Mouse (Mus musculus): ENCODE measurements at regions not wholly inside any gene's neighbourhood (a gene's known extent, or its start where the extent isn't known, plus 50 kb on each side); places are given as distances from the start of the nearest gene placed in this dataset.

DNA sequence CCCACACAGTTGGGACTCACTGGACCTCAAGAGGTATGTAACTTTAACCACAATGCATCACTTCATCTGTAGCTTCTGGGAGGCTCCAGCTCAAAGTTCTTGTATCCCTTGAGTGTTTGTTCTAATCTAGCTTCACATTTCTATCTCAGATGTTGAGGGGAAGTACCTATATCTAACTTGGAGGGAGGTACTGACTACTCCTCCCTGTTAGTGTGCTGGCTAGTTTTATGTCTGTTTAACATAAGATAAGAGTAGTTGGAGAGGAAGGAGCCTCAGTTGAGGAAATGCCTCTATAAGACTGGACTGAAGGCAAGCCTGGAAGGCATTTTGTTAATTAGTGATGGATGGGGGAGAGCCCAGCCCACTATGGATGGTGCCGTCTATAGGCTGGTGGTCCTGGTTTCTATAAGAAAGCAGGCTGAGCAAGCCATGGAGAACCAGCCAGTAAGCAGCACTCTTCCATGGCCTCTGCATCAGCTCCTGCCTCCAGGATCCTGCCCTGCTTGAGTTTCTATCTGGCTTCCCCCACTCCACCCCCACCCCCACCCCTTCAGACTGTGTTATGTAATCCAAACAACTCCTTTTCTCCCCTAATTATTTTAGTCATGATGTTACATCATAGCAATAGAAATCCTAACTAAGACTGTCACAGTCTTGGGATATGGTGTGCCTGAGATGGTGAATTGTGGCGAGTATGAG is 135.7 kb upstream of the 4930535I16Rik start:
- no peak for DNase-seq

DNA sequence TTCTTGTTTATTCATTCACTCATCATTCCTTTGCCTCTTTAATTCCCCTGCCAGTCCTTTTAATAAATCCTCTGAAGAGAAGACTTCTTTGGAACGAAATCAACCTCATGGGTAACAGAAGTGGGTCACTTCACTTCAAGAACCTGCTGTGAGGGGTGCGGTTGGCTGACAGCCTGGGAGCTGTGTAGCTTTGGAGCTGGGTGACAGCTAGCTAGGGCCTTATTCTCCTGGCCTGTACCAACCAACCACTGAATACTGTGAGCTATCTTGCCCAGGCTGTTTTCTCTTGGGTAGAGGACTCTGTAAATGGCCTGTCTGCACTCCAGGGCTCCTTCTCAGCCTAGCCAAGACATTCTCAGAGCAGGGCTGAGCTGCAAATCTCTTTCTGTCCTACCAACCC is 134.6 kb upstream of the 4930535I16Rik start:
- DNase-seq = no peak

DNA sequence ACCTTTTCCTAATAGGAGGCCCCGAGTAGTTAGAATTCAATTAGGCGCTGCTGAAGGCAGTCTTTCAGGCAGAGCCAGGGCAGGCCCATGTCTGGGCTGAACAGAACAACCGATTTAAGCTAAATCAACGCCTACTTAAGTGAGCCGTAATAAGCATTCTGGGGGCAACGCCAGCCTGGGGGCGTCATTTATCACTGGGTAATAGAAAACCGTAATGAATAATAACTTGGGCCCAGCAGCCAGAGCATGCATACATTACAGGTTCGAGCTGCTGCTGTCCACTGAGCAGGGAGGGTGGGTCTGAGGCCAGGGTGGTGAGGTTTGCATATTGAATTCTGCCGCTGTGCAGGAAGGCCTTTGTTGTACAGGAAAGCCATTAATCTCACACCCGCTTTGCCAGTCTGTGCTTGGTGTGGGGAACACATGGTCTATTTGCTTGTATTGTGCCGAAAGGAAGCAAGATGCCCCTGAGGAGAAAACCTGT is 130.6 kb upstream of the 4930535I16Rik start:
- DNase-seq = no peak

DNA sequence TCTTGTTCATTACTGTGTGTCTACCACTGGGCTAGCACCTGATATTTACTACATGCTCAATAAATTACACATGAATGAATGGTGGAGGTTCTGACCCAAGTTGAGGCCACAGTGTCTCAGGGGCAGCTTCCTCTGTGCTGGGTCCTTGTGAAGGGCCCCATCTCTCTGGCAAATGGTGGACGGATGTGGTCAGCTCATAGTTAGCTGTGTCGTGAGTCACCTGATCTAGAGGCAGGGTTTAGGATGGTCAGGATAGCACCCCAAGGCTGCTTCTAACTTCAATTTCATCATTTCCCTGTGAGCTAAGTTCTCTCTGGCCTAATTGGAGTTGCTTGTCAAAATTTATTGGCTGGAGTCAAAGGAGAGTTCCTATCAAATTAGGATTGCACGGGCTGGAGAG is 130.1 kb upstream of the 4930535I16Rik start:
- no peak for DNase-seq

DNA sequence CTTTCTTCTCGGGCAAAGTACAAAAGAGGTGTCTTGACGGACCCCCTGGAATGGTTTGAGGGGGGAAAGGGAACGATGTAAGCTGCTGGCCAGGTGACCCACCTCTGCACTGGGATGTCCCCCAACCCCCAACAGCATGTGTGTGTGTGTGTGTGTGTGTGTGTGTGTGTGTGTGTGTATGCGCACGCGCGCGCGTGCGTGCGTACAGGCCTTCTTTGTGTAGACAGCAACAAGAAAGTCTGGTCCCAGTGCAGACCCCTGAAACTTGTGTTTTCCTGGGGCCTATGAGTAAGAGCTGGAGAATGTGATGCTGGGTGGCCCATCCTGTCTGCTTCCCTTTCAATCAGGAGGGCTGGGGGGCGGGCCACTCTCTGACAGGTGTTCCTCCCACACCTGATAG is 118.7 kb upstream of the 4930535I16Rik start:
- DNase-seq = no peak

DNA sequence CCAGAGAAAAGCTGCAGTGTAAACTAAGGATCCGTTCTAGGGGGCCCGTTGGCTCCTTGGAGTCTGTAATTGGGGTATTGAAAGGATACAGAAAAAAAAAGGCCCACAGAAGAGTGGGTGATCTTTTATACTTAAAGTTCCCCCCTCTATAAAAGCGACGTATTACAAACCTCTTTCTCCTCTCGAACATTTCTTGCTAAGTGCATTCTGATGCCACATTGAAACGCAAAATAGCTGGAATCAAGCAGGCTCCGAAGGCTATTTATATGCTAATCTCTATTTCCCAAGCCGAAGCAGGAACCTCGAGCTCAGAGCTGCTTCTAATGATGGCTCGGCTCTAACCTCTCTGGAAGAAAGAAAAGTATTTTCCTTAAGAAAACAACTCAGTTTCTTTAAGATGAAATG is 117.8 kb upstream of the 4930535I16Rik start:
- no peak for DNase-seq

DNA sequence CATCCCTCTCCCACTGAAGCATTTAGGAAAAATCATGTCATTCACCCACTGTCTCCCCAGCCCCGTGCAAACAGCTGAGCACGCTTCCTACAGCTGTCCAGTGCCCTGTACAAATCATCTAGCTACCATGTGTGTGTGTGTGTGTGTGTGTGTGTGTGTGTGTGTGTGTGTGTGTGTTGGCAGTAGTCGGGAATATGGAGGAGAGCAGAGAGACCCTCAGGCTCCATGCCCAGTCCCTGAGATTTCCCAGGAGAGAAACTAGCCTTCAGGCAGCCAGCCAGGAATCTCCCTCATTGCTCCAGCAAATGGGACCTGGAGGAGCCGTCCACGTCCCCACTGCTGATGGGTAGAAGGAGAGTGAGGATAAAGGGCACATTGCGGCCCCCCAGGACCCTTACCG is 117.4 kb upstream of the 4930535I16Rik start:
- peak; percentile 88 for DNase-seq

DNA sequence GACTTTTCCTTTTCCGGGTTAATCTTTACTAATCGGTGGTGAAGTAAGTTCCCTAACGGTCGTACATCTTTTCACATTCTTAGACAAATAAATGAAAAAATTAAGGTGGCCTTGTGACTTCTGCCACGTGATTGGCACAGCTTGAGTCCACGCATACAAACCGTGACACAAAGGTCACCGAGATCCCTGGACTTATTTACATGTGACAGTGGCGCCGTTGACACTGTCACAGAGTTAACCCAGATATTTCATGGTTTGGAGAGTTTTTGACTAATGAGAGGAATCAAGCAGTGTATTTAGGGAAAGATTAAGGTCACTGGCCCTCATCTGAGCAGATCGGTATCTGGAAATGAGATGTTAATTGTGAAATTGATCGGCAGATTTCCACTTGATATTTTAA is 110.2 kb upstream of the 4930535I16Rik start:
- no peak for DNase-seq

DNA sequence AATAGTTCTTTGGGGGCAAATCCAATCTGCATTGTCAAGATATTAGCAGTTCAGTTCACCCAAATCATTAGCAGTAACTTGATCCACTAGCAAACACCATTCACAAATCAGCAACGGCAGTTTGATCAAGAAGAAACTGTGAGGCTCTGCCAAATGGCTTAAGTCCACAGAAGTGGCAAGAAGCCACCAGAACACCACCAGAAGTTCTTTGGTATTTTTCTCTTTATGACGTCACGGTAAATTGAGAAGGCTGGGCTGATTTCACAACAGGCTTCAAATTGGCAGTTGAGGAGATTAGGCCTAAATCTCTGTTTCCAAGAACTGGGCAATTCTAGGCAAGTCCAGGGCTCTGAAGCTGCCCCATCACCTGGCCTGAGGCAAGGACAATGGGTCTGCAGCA is 98.6 kb upstream of the 4930535I16Rik start:
- no peak for DNase-seq

DNA sequence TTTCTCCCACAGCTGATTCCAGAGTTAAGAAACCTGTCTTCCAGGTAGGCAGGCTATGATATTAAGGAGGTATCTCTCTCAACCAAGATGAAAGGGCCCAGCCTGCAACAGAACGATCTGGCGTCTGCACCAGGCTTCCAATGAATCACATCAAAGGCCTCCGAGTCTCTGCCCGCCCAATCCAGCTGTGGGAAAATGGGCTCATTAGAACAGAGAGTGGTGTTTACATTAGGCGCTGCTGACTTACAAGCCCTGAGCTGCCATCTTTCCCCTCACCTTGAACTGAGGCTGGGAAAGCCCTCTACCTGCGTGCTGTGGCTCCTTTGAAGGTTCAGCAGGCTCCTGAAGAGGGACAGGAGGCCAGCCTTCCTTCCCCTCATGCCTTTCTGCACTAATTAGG is 97.5 kb upstream of the 4930535I16Rik start:
- DNase-seq = no peak

DNA sequence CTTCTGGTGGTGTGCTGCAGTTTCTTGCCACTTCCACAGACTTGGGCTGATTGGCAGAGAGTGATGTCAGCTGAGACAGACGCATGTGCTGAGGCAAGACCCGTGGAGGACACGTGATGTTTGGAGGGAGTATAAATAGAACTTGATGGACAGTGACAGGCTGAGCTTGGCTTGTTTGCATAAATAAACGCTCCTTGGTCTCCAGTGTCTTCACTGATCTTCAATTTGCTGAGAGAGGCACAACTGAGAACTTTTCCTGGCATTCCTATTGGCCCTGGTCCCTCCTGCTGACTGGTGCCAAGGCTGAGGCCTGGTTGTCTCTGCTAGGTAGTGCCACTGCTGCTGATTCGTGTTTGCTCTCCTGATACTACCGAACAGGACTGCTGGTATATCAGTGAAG is 94.6 kb upstream of the 4930535I16Rik start:
- DNase-seq = no peak

DNA sequence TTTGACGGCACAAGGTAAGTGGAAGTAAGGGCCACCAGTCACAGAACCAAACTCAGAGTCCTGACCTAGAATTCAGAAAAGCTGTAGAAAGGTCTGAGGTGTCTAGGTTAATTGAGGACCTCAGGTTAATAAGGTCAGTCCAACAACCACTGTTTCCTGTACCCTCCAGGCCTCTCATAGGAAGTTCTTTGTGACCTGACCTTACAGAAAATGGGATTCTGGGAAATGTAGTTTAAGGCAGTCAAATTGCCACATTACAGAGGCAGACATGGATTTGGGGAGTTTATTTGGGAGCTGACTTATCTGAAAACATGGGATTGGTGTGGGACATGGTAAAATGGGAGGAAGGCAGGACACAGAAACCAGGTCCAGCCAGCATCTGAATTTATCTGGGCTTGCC is 90.9 kb upstream of the 4930535I16Rik start:
- no peak for DNase-seq

DNA sequence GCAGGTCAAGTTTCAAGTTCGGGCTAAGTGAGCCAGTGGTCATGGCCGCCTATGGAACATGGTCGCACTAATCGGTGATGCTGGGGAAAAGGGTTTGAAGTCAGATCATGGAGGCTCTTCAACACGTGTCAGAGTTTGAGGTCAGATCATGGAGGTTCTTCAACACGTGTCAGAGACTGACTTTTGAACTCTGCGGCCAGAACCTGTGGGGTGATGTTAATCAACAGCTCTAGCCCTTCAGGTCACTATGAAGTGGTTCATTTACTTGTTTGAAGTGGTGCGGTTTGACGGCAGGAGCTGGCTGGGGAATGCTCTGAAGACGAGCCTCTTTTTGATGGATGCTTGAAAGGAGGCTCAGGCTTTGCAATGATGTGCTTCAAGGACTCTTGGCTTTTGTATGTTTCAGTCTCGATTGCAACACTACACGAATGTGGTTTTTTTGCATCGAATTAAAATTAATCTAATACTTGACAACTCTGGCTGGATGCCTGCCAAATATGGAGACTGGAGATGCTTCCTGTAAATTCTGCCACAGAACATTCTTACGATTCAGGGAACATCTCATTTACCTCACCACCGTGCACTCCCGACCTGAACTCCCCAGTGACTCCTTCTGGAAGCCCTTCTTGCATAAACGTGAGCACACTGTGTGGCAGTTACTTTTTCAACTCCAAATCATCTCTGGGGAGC is 87.9 kb upstream of the 4930535I16Rik start:
- DNase-seq = no peak

DNA sequence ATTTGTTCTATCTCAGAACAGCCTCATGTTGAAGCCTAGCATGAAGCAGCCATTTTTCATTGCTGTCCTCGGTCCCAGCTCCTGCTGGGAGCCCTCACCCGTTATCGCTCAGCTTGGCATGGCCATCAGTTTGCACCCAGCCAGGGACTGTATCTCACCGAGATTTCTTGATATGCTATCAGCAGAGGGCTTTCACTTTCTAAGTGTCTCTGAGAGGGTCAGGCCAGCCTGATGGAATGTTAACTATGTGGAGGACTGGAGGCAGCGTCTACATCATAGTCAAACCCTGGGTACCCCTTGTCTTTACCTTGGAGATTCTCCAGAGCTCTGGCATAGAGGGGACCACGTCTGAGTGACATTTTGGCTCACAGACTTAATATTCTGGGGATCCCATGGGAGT is 84.9 kb upstream of the 4930535I16Rik start:
- DNase-seq = no peak

DNA sequence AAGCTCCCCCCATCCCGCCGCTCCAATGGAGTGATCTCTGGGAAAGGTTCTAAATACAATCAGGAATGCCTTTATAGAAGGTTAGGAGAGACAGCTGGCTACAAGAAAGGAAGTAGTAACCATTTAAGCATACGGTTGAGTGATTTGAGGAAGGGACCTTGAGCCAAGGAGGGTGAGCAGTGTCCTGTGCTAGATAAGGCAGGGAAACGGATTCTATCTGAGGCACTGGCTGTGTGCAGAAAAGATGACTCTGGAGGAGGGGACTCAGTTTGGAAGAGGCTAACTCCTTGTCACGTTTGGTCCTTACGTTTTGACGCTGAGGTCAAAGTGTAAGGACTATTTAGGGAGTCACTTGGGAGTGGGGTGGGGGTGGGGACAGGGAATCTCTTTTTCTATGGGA is 84.3 kb upstream of the 4930535I16Rik start:
- DNase-seq = no peak

DNA sequence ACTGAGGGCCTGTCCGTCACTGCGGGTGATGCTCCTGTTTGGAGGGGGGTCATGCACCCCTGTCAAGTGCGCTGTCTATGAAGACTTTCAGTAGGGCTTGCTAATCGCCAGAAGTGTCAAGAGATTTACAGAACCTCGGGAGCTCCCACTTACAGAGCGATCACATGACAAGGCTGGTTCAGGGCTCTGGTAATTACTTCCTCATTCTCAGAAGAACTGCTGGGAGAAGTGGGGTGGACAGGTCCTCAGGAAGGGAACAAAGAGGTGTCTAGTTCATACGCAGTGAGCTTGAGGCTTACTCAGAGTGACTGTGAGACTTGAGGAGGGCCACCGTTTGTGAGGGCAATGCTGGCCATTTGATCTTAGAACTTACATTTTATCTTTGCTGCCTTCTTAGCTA is 78.0 kb upstream of the 4930535I16Rik start:
- DNase-seq = no peak

DNA sequence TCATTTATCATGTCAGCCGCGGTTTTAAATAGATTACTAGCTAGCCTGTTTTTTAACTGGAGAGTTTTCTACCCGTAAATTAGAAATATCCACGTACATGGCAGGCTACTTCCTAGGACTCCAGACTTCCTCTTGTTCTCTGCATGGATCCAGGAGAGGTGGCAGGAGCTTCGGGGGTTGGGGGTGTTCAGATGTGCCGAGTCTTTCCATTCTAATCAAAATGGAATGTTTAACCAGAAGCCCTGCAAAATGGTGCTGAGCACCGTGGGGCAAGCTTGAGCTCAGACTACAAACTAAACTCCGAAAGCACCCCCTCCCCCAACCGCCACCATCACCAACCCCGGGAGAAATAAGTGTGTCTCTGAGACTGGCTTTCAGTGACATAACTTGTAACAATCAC is 73.4 kb upstream of the 4930535I16Rik start:
- DNase-seq = no peak

DNA sequence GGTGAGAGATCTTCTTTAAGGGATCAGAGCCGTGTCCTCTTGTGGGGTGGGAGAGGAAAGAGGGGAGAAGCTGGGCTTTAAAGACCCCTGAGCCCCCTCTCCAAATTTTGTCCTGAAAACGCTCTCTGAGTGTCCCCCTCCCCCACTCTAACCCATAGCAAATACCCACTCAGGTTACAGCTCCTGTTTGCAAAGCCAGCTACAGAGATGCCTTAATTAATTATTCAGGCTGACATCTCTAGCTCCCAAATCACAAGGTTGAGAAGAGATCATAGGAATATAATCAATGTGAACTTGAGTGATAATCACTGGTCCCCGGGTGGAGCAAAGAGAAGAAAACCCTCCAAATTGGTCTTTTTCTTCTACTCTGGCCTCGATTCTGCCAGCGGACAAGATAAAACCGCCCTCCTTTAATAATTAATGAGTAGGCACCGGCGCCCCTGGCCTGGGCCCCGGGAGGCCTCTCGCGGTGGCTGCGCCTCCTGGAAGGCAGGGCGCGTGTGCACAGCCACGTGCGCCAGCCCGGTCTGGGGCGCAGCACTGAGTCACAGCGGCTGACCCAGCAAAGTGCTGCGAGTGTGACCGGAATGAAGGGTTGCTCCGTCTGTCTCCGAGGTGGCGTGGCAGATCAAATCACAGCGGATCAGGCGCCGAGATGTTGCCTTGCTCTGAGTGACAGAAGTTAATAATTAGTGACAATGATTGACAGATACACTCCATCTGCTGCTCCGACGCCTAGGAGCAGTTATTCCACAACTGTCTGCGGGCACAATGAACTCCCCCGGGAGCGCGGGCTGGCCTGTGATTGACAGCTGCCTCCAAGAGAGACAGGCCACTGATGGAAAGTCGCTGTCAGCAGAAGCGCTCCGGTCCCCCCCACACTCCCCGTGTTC is 72.7 kb upstream of the 4930535I16Rik start:
- peak; percentile 91 for DNase-seq

Measured in heart, adult 11 months (tissue).